In the genomic region with DNA sequence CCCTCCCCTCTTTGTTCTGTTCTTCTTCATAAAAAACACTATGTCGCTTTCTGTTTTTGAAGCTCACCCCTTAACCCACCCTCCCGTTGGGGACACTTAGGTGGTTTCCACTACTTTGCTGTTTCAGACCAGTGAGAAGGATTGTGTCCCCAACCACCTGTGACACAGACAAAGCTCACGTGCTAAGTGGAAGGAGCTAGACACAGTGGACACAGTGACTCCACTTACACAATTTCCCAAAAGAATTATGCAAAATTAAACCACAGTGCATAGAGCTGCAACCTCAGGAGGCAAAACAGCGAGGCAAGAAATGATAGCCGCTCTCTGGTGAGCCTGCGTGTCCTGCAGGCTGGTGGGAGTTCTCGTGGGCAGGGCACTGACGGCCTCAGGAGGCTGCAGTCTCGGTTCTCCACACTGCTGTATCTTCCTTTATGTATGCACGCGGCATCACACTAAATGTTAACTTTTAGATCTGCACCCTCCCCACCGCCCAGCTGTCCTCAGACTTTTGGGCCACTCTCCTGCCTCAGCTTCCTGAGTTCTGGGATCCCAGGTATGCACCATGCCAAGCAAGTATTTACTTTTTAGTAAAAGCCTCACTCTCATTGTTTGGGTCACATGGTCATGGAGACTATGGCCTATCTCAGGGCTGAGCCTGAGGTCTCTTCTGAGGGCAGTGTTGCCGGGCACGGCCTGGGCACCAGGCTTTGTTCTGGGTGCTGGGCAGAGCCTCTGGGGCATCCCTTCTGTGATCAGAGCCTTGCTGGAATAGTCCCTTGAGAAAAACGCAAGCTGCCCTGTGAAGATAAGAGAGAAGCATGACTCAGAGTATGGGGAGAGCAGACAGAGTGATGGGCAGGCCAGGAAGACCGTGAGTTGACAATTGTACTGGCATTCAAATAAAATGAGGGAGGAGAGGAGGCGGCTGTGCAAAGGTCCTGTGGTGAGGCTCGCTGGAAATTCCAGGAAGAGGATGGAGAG, we compare ENCODE assay signal across 11 mouse cellular contexts. TPM values are rescaled to one million over a fixed set of nuclear protein-coding genes. Genes with fewer than 3 reads are reported as not detected.
DNase-seq lines count a peak whose midpoint lies in the region; ATAC-seq and TF ChIP-seq lines count a peak whose summit lies in the region.
"Had no signal": no experiment of that assay in that cellular context is flagged by ENCODE, and none has a peak within 500 bp of the region (broad histone marks: within the 10 kb centered on the region; RNA-seq: fewer than 3 reads in every experiment).

No protein-coding gene starts in this region.

- no peaks in the 10 kb centered on the region for H3K36me3 ChIP-seq in stomach, embryonic 14.5 days (ENCODE audit: control insufficient read depth, insufficient read depth, low read length)
- H3K36me3 ChIP-seq in stomach, postnatal 0 days (ENCODE audit: control insufficient read depth, insufficient read depth, low read length), result no peaks in the 10 kb centered on the region
- no peaks in the 10 kb centered on the region for H3K36me3 ChIP-seq in liver, embryonic 13.5 days
- no peaks in the 10 kb centered on the region for H3K36me3 ChIP-seq in stomach, embryonic 16.5 days (ENCODE audit: control insufficient read depth, insufficient read depth, low read length)

- TF ChIP-seq EP300 in stomach, postnatal 0 days (optimal IDR thresholded peaks at IDR 0.05), result no peak

- ATAC-seq in stomach, embryonic 14.5 days (ENCODE audit: insufficient number of reproducible peaks, insufficient read depth, low FRiP score, low read depth), result peak; percentile 47; the same call in 1 of the 2 replicates
- ATAC-seq in stomach, postnatal 0 days (ENCODE audit: low FRiP score, low TSS enrichment), result no peak
- ATAC-seq in liver, embryonic 13.5 days (ENCODE audit: low read depth), result peak; percentile 91
- peak; percentile 54 for ATAC-seq in stomach, embryonic 16.5 days (ENCODE audit: insufficient read depth, low FRiP score)

- 79% methylated on average over 18 of the region's 18 CpGs for WGBS in stomach, embryonic 14.5 days
- WGBS in stomach, postnatal 0 days, result 82% methylated on average over 18 of the region's 18 CpGs
- WGBS in liver, embryonic 13.5 days (ENCODE audit: insufficient replicate concordance), result 33% methylated on average over 18 of the region's 18 CpGs
- 71% methylated on average over 18 of the region's 18 CpGs for WGBS in stomach, embryonic 16.5 days

- H3K9ac ChIP-seq in stomach, embryonic 14.5 days (replicated peaks; ENCODE audit: low read depth, low read length), result no peak overlapping the region
- no peak overlapping the region for H3K9ac ChIP-seq in stomach, postnatal 0 days (ENCODE audit: low read length)
- peak overlapping the region; percentile 80 for H3K9ac ChIP-seq in liver, embryonic 13.5 days
- no peak overlapping the region for H3K9ac ChIP-seq in stomach, embryonic 16.5 days (ENCODE audit: low read length)

- H3K4me3 ChIP-seq in stomach, embryonic 14.5 days (ENCODE audit: low read depth, low read length), result no peak overlapping the region
- no peak overlapping the region for H3K4me3 ChIP-seq in stomach, postnatal 0 days (ENCODE audit: low read depth, low read length)
- peak overlapping the region; percentile 47 for H3K4me3 ChIP-seq in liver, embryonic 13.5 days (replicated peaks)
- no peak overlapping the region for H3K4me3 ChIP-seq in stomach, embryonic 16.5 days (replicated peaks; ENCODE audit: low read length)

- no peaks in the 10 kb centered on the region for H3K9me3 ChIP-seq in stomach, embryonic 14.5 days (ENCODE audit: control insufficient read depth, low read depth, low read length)
- H3K9me3 ChIP-seq in stomach, postnatal 0 days (ENCODE audit: control insufficient read depth, low read length), result no peaks in the 10 kb centered on the region
- no peaks in the 10 kb centered on the region for H3K9me3 ChIP-seq in liver, embryonic 13.5 days (replicated peaks)
- H3K9me3 ChIP-seq in stomach, embryonic 16.5 days (replicated peaks; ENCODE audit: control insufficient read depth, low read length), result no peaks in the 10 kb centered on the region

- no peak overlapping the region for H3K27ac ChIP-seq in stomach, embryonic 14.5 days (ENCODE audit: low read length)
- no peak overlapping the region for H3K27ac ChIP-seq in stomach, postnatal 0 days (replicated peaks)
- peak overlapping the region; percentile 99 for H3K27ac ChIP-seq in liver, embryonic 13.5 days
- no peak overlapping the region for H3K27ac ChIP-seq in stomach, embryonic 16.5 days (ENCODE audit: low read length)
- H3K27ac ChIP-seq: macrophage had no signal

- no peaks in the 10 kb centered on the region for H3K27me3 ChIP-seq in stomach, embryonic 14.5 days (ENCODE audit: control insufficient read depth, insufficient read depth, low read length)
- H3K27me3 ChIP-seq in stomach, postnatal 0 days (ENCODE audit: control insufficient read depth, insufficient read depth, low read length), result no peaks in the 10 kb centered on the region
- H3K27me3 ChIP-seq in liver, embryonic 13.5 days, result no peaks in the 10 kb centered on the region
- no peaks in the 10 kb centered on the region for H3K27me3 ChIP-seq in stomach, embryonic 16.5 days (ENCODE audit: control insufficient read depth, insufficient read depth, low read length)

- peak; percentile 16 for DNase-seq in adrenal gland, postnatal 14 days
- no peak for DNase-seq in adrenal gland, postnatal 10 days
- no peak for DNase-seq in stomach, postnatal 0 days (ENCODE audit: low spot score)
- DNase-seq in liver, embryonic 13.5 days, result peak; percentile 87
- DNase-seq in urinary bladder, postnatal 25 days (ENCODE audit: low spot score), result no peak
- no peak for DNase-seq in testis, postnatal 10 days (ENCODE audit: low spot score)
- DNase-seq: B cell, adult 2 months; heart, postnatal 4 days had no signal

- no peak overlapping the region for H3K4me2 ChIP-seq in stomach, embryonic 14.5 days (replicated peaks; ENCODE audit: low read depth, low read length)
- H3K4me2 ChIP-seq in stomach, postnatal 0 days (replicated peaks; ENCODE audit: low read depth), result no peak overlapping the region
- H3K4me2 ChIP-seq in liver, embryonic 13.5 days, result peak overlapping the region; percentile 65
- no peak overlapping the region for H3K4me2 ChIP-seq in stomach, embryonic 16.5 days (ENCODE audit: low read depth, low read length)

- H3K4me1 ChIP-seq in stomach, embryonic 14.5 days (ENCODE audit: control insufficient read depth, insufficient read depth, low read length), result no peaks in the 10 kb centered on the region
- H3K4me1 ChIP-seq in stomach, postnatal 0 days (replicated peaks; ENCODE audit: control insufficient read depth, insufficient read depth), result no peaks in the 10 kb centered on the region
- peaks cover 79% of the 10 kb centered on the region for H3K4me1 ChIP-seq in liver, embryonic 13.5 days (replicated peaks)
- peaks cover 6% of the 10 kb centered on the region; the same call in 1 of the 2 replicates for H3K4me1 ChIP-seq in stomach, embryonic 16.5 days (ENCODE audit: control insufficient read depth, insufficient read depth, low read length)

- TF ChIP-seq CTCF in stomach, postnatal 0 days (IDR thresholded peaks at IDR 0.05; ENCODE audit: low read depth), result no peak

RNA-seq across cellular contexts. Expression of a gene that starts 11.5 kb away (rescaled TPM):
- total RNA-seq in adrenal gland, postnatal 14 days (2021), result 0.41 TPM in 1 of 2 replicates, not detected in the other
- 1 to 10 TPM in 1 of 2 experiments, under 1 TPM in 1; 0.60 to 1.1 TPM for total RNA-seq in adrenal gland, postnatal 10 days (2021)
- 3.1 and 5.4 TPM in 2 replicates for polyA plus RNA-seq in stomach, embryonic 14.5 days (2014; fragmentation: Nextera tagmentation; extraction: Ambion mirVana)
- 2,145 and 2,418 TPM in 2 replicates for polyA plus RNA-seq in stomach, postnatal 0 days (2015; fragmentation: Nextera tagmentation; extraction: Ambion mirVana)
- polyA plus RNA-seq in liver, embryonic 13.5 days (2015; fragmentation: Nextera tagmentation; extraction: Ambion mirVana), result 0.25 and 0.29 TPM in 2 replicates
- polyA plus RNA-seq in stomach, embryonic 16.5 days (2015; fragmentation: Nextera tagmentation; extraction: Ambion mirVana), result 360 and 682 TPM in 2 replicates

RNA-seq across cellular contexts. Expression of a gene that starts 29.5 kb away (rescaled TPM):
- 11.0 and 12.3 TPM in 2 replicates for total RNA-seq in adrenal gland, postnatal 14 days (2021)
- 10 to 100 TPM in 1 of 2 experiments, 1 to 10 TPM in 1; 8.7 to 10.4 TPM for total RNA-seq in adrenal gland, postnatal 10 days (2021)
- polyA plus RNA-seq in stomach, embryonic 14.5 days (2014; fragmentation: Nextera tagmentation; extraction: Ambion mirVana), result 10.8 and 10.9 TPM in 2 replicates
- 24.4 and 27.3 TPM in 2 replicates for polyA plus RNA-seq in stomach, postnatal 0 days (2015; fragmentation: Nextera tagmentation; extraction: Ambion mirVana)
- polyA plus RNA-seq in liver, embryonic 13.5 days (2015; fragmentation: Nextera tagmentation; extraction: Ambion mirVana), result 32.9 and 38.7 TPM in 2 replicates
- polyA plus RNA-seq in stomach, embryonic 16.5 days (2015; fragmentation: Nextera tagmentation; extraction: Ambion mirVana), result 21.5 and 30.5 TPM in 2 replicates

RNA-seq across cellular contexts. Expression of a gene that starts 44.9 kb away (rescaled TPM):
- total RNA-seq in adrenal gland, postnatal 14 days (2021), result 65.4 and 68.1 TPM in 2 replicates
- total RNA-seq in adrenal gland, postnatal 10 days (2021), result 10 to 100 TPM; 59.0 to 63.9 TPM
- polyA plus RNA-seq in stomach, embryonic 14.5 days (2014; fragmentation: Nextera tagmentation; extraction: Ambion mirVana), result 120 and 121 TPM in 2 replicates
- polyA plus RNA-seq in stomach, postnatal 0 days (2015; fragmentation: Nextera tagmentation; extraction: Ambion mirVana), result 82.7 and 90.8 TPM in 2 replicates
- 71.2 and 86.4 TPM in 2 replicates for polyA plus RNA-seq in liver, embryonic 13.5 days (2015; fragmentation: Nextera tagmentation; extraction: Ambion mirVana)
- polyA plus RNA-seq in stomach, embryonic 16.5 days (2015; fragmentation: Nextera tagmentation; extraction: Ambion mirVana), result 87.3 and 107 TPM in 2 replicates

Comparison
In these comparisons a context has a peak if more than half of its experiments do, and no peak if none do; other contexts are left out.
1. DNase-seq: peak in adrenal gland, postnatal 14 days (single experiment) and liver, embryonic 13.5 days (single experiment); none in adrenal gland, postnatal 10 days (single experiment), stomach, postnatal 0 days (single experiment), urinary bladder, postnatal 25 days (single experiment) and testis, postnatal 10 days (single experiment).
2. RNA of a gene that starts 11.5 kb away (polyA plus RNA-seq): 2,145 to 2,418 TPM in stomach, postnatal 0 days and 360 to 682 TPM in stomach, embryonic 16.5 days; 3.1 to 5.4 TPM in stomach, embryonic 14.5 days and 0.25 to 0.29 TPM in liver, embryonic 13.5 days; every median in the first group is over 10 times any median in the second.